Mouse (Mus musculus) limb, embryonic 14.5 days (tissue): ENCODE measurements around the gene Zcchc10. TPM values are rescaled to one million over a fixed set of nuclear protein-coding genes. Genes with fewer than 3 reads are reported as not detected.
"Not testable (repeated sequence)": the region's sequence is repeated elsewhere in the genome, so short reads cannot be mapped to it uniquely, and the experiment has no call there.

Experiments
- ATAC-seq: fragments of 200-750 bp; cut with Nextera tagmentation; 2 replicates; pipeline ENCODE4 v1.8.0; 2017; ENCODE audit warnings: low read depth, moderate number of reproducible peaks, moderate TSS enrichment; ENCODE audit not compliant: low FRiP score
- DNase-seq: peaks from one replicate; pipeline ENCODE4 v3.0.0-alpha.2; 2015; ENCODE audit warnings: low spot score
- H3K27ac ChIP-seq: fragments of 300-500 bp; sonication (generic); replicated peaks from 2 replicates; pipeline ENCODE4 v1.5.1; 2014; ENCODE audit warnings: low read depth, mild to moderate bottlenecking, low read length, moderate library complexity, mixed read lengths
- H3K27me3 ChIP-seq: fragments of 300-500 bp; sonication (generic); 2 replicates; pipeline ENCODE4 v1.6.1; 2014; ENCODE audit warnings: low read length, mixed read lengths; ENCODE audit not compliant: control insufficient read depth, insufficient read depth
- H3K36me3 ChIP-seq: fragments of 300-500 bp; sonication (generic); 2 replicates; pipeline ENCODE4 v1.6.1; 2014; ENCODE audit warnings: mild to moderate bottlenecking, low read length, moderate library complexity, mixed read lengths; ENCODE audit not compliant: control insufficient read depth, insufficient read depth
- H3K4me1 ChIP-seq: fragments of 300-500 bp; sonication (generic); 2 replicates; pipeline ENCODE4 v1.6.1; 2014; ENCODE audit warnings: antibody characterized with exemption, low read length, mixed read lengths; ENCODE audit not compliant: control insufficient read depth, insufficient read depth
- H3K4me2 ChIP-seq: fragments of 300-500 bp; sonication (generic); replicated peaks from 2 replicates; pipeline ENCODE4 v1.6.1; 2014; ENCODE audit warnings: low read depth, mild to moderate bottlenecking, low read length, moderate library complexity; ENCODE audit not compliant: severe bottlenecking
- H3K4me3 ChIP-seq: fragments of 300-500 bp; sonication (generic); replicated peaks from 2 replicates; pipeline ENCODE4 v1.5.1; 2014; ENCODE audit warnings: low read length
- H3K9ac ChIP-seq: fragments of 300-500 bp; sonication (generic); 2 replicates; pipeline ENCODE4 v1.6.1; 2014; ENCODE audit warnings: mild to moderate bottlenecking, low read depth, low read length, moderate library complexity; ENCODE audit not compliant: severe bottlenecking
- H3K9me3 ChIP-seq: fragments of 300-500 bp; sonication (generic); 2 replicates; pipeline ENCODE4 v1.6.1; 2016; ENCODE audit warnings: low read length; ENCODE audit not compliant: control insufficient read depth
- POLR2A ChIP-seq: fragments of 200-500 bp; IDR thresholded peaks from 2 replicates; pipeline ENCODE4 v1.8.0; 2012; ENCODE audit warnings: inconsistent platforms, mild to moderate bottlenecking, moderate library complexity, borderline replicate concordance; ENCODE audit not compliant: insufficient read depth, insufficient read length; ENCODE audit errors: extremely low read depth
- WGBS: fragments of 180-500 bp; shearing (Covaris S2); extraction: QIAGEN DNeasy Blood & Tissue Kit; methylation state at CpG from one replicate; pipeline ENCODE4 v1.1.7; 2014; 5-methylcytosine and 5-hydroxymethylcytosine counted together
- polyA plus RNA-seq, 2 experiments: library from polyadenylated mRNA; depleted of rRNA in 1 of 2; stranded (reverse) in 1 of 2; unstranded in 1 of 2; fragments of >200 nt; fragmentation: Nextera tagmentation in 1 of 2; extraction: Ambion mirVana in 1 of 2; gene quantifications; 2 replicates each; pipeline versions ENCODE4 v1.2.1 to v1.2.3; 2012 to 2014

Gene Zcchc10
- polyA plus RNA-seq, 2 experiments: 15.0 to 20.4 TPM

- no peak for TF ChIP-seq POLR2A
- Histone ChIP-seq H3K4me1 (no peaks in the 10 kb centered on the region), H3K4me2 (no peak overlapping the region), H3K27ac (no peak overlapping the region), H3K4me3 (no peak overlapping the region), H3K9ac (no peak overlapping the region), H3K27me3 (no peaks in the 10 kb centered on the region), H3K36me3 (peaks cover 56% of the 10 kb centered on the region), H3K9me3 (no peaks in the 10 kb centered on the region)
- DNase-seq (no peak), ATAC-seq (no peak)
- 87% methylated on average over 14 of the region's 14 CpGs for WGBS
Observed at GRCm38 (mm10) chr11:53332076-53332680, 7.7 kb downstream of the Zcchc10 start.

DNA sequence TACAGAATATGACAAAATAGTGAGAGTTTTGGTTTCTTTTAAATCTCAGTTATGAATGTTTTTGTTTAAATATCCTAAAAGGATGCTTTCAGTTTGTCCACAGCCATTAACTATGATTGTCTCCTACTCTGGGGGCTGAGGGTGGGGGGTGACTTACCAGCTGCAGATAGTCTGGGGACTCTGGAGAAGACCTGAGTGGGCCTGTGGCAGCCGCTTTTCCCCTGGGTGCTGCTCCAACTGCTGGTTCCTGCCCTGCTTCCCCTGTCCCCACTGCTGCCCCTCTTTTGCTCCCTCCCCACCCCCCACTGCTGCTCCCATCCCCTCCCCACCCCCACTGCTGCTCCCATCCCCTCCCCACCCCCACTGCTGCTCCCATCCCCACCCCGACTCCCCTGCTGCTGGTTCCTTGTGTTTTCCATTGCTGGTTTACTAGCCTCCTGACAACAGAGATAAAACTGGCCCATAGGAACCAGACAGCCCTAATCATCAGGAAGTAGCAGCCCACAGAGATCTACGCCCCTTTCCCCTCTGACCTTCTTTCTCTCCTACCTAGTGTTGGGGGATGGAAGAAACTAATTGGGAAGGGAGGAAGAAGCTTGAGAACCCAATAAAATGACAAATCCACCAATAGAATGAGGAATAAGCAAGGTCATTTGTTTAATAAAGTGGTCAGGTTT, 11.2 kb downstream of the Zcchc10 start:
- ATAC-seq: no peak
- Histone ChIP-seq H3K27me3 (no peaks in the 10 kb centered on the region), H3K4me2 (no peak overlapping the region), H3K9ac (no peak overlapping the region), H3K36me3 (peaks cover 29% of the 10 kb centered on the region), H3K4me3 (no peak overlapping the region), H3K4me1 (no peaks in the 10 kb centered on the region), H3K27ac (no peak overlapping the region), H3K9me3 (no peaks in the 10 kb centered on the region)
- WGBS: 36% methylated on average over 3 of the region's 3 CpGs
- no peak for DNase-seq
- no peak for TF ChIP-seq POLR2A

GRCm38 (mm10) chr11:53336182-53336571, 11.7 kb downstream of the Zcchc10 start:
- H3K27me3 ChIP-seq: no peaks in the 10 kb centered on the region
- H3K36me3 ChIP-seq: peaks cover 23% of the 10 kb centered on the region
- H3K4me3 ChIP-seq: no peak overlapping the region
- no peak overlapping the region for H3K27ac ChIP-seq
- no peak for TF ChIP-seq POLR2A
- no peak overlapping the region for H3K9ac ChIP-seq
- no peak for ATAC-seq
- no peaks in the 10 kb centered on the region for H3K9me3 ChIP-seq
- H3K4me2 ChIP-seq: no peak overlapping the region
- DNase-seq: no peak
- no peaks in the 10 kb centered on the region for H3K4me1 ChIP-seq

GRCm38 (mm10) chr11:53336924-53337323, 12.4 kb downstream of the Zcchc10 start:
- H3K9me3 ChIP-seq: no peaks in the 10 kb centered on the region
- no peak for ATAC-seq
- H3K4me2 ChIP-seq: no peak overlapping the region
- H3K9ac ChIP-seq: no peak overlapping the region
- no peak for DNase-seq
- no peaks in the 10 kb centered on the region for H3K4me1 ChIP-seq
- no peak overlapping the region for H3K4me3 ChIP-seq
- peaks cover 16% of the 10 kb centered on the region for H3K36me3 ChIP-seq
- H3K27me3 ChIP-seq: no peaks in the 10 kb centered on the region
- 63% methylated on average over 1 of the region's 1 CpGs for WGBS
- H3K27ac ChIP-seq: no peak overlapping the region
- no peak for TF ChIP-seq POLR2A

DNA sequence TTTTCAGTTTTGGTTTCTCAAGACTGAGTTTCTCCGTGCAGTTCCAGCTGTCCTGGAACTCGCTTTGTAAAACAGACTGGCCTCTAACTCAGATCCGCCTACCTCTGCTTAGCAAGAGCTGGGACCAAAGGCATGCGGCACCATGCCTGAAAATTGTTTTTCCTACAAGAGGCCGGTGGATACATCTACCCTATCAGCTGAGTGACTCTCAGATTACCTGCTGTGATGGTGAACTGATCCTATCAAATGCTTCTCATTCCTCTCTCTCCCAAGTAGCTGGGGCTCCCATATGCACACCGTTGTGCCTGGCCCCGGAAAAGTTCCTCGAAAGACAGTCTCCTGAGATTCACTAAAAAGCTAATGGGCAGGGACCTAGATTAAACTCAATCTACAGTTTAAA, 13.2 kb downstream of the Zcchc10 start:
- Histone ChIP-seq H3K36me3 (peaks cover 10% of the 10 kb centered on the region), H3K4me2 (no peak overlapping the region), H3K9ac (no peak overlapping the region), H3K4me1 (no peaks in the 10 kb centered on the region), H3K27ac (no peak overlapping the region), H3K4me3 (no peak overlapping the region), H3K27me3 (no peaks in the 10 kb centered on the region), H3K9me3 (no peaks in the 10 kb centered on the region)
- ATAC-seq (no peak), DNase-seq (no peak)
- WGBS: 68% methylated on average over 8 of the region's 8 CpGs
- no peak for TF ChIP-seq POLR2A

GRCm38 (mm10) chr11:53341019-53341418, 16.5 kb downstream of the Zcchc10 start:
- H3K4me1 ChIP-seq, H3K27ac ChIP-seq, H3K9ac ChIP-seq, H3K36me3 ChIP-seq, H3K27me3 ChIP-seq, H3K4me3 ChIP-seq, H3K9me3 ChIP-seq, H3K4me2 ChIP-seq, ATAC-seq, DNase-seq: not testable (repeated sequence)
- WGBS: 87% methylated on average over 9 of the region's 10 CpGs
